ENCODE assay signal across 9 mouse cellular contexts in genomic region chr4:45491685-45492601, GRCm38 (mm10). TPM values are rescaled to one million over a fixed set of nuclear protein-coding genes. Genes with fewer than 3 reads are reported as not detected.
DNase-seq lines count a peak whose midpoint lies in the region; ATAC-seq and TF ChIP-seq lines count a peak whose summit lies in the region.
"Had no signal": no experiment of that assay in that cellular context is flagged by ENCODE, and none has a peak within 500 bp of the region (broad histone marks: within the 10 kb centered on the region; RNA-seq: fewer than 3 reads in every experiment).

No protein-coding gene starts in this region.

- H3K4me2 ChIP-seq in forebrain, embryonic 12.5 days = no peak overlapping the region
- H3K4me2 ChIP-seq in kidney, embryonic 15.5 days = peak overlapping the region; percentile 20
- H3K4me2 ChIP-seq in embryonic facial prominence, embryonic 11.5 days (ENCODE audit: low read depth, low read length) = no peak overlapping the region
- peak overlapping the region; percentile 48 for H3K4me2 ChIP-seq in liver, embryonic 14.5 days (ENCODE audit: low read depth)
- H3K4me2 ChIP-seq: midbrain, embryonic 13.5 days had no signal

- no peak for TF ChIP-seq CTCF in liver, embryonic 14.5 days (IDR thresholded peaks at IDR 0.05; ENCODE audit: low read depth)

- peaks cover 97% of the 10 kb centered on the region for H3K4me1 ChIP-seq in forebrain, embryonic 10.5 days
- peaks cover 79% of the 10 kb centered on the region for H3K4me1 ChIP-seq in forebrain, embryonic 12.5 days
- peaks cover 96% of the 10 kb centered on the region for H3K4me1 ChIP-seq in kidney, embryonic 15.5 days
- H3K4me1 ChIP-seq in embryonic facial prominence, embryonic 11.5 days (ENCODE audit: control insufficient read depth, insufficient read depth, low read length) = peaks cover 48% of the 10 kb centered on the region
- H3K4me1 ChIP-seq in liver, embryonic 14.5 days (replicated peaks; ENCODE audit: control insufficient read depth in 2 of 2, insufficient read depth in 2 of 2, low read length in 1 of 2) = peaks cover 47 to 85% of the 10 kb centered on the region in 2 experiments

- TF ChIP-seq EP300 in liver, embryonic 14.5 days (IDR thresholded peaks at IDR 0.05; ENCODE audit: low read depth) = no peak

- peaks cover 13% of the 10 kb centered on the region for H3K36me3 ChIP-seq in forebrain, embryonic 10.5 days (replicated peaks)
- 0 out of 2 replicates have a peak, but pooled peaks cover 6% of the 10 kb centered on the region for H3K36me3 ChIP-seq in forebrain, embryonic 12.5 days (replicated peaks)
- 0 out of 2 replicates have a peak, but pooled peaks cover 5% of the 10 kb centered on the region for H3K36me3 ChIP-seq in kidney, embryonic 15.5 days
- no peaks in the 10 kb centered on the region for H3K36me3 ChIP-seq in embryonic facial prominence, embryonic 11.5 days (replicated peaks; ENCODE audit: control insufficient read depth, insufficient read depth, low read depth, low read length)
- H3K36me3 ChIP-seq in liver, embryonic 14.5 days (replicated peaks; ENCODE audit: control insufficient read depth, insufficient read depth, low read depth) = no peaks in the 10 kb centered on the region; the same call in 1 of the 2 replicates

- peak overlapping the region; percentile 8; the same call in 1 of the 2 replicates for H3K4me3 ChIP-seq in forebrain, embryonic 10.5 days
- no peak overlapping the region for H3K4me3 ChIP-seq in forebrain, embryonic 12.5 days (replicated peaks)
- H3K4me3 ChIP-seq in kidney, embryonic 15.5 days (replicated peaks) = no peak overlapping the region
- H3K4me3 ChIP-seq in embryonic facial prominence, embryonic 11.5 days (ENCODE audit: low read depth, low read length) = no peak overlapping the region
- H3K4me3 ChIP-seq in liver, embryonic 14.5 days (ENCODE audit: insufficient read depth in 1 of 2, low read depth in 2 of 2, low read length in 2 of 2) = no peak overlapping the region
- H3K4me3 ChIP-seq: midbrain, embryonic 13.5 days had no signal

- no peak overlapping the region for H3K9ac ChIP-seq in forebrain, embryonic 12.5 days
- no peak overlapping the region for H3K9ac ChIP-seq in kidney, embryonic 15.5 days
- no peak overlapping the region; the same call in 1 of the 2 replicates for H3K9ac ChIP-seq in embryonic facial prominence, embryonic 11.5 days (replicated peaks; ENCODE audit: low read length)
- no peak overlapping the region; the same call in 1 of the 2 replicates for H3K9ac ChIP-seq in liver, embryonic 14.5 days (replicated peaks)
- H3K9ac ChIP-seq: midbrain, embryonic 13.5 days had no signal

- H3K27ac ChIP-seq in forebrain, embryonic 10.5 days = peak overlapping the region; percentile 67
- H3K27ac ChIP-seq in forebrain, embryonic 12.5 days = no peak overlapping the region; the same call in 1 of the 2 replicates
- H3K27ac ChIP-seq in kidney, embryonic 15.5 days = peak overlapping the region; percentile 93
- H3K27ac ChIP-seq in embryonic facial prominence, embryonic 11.5 days (replicated peaks; ENCODE audit: low read depth, low read length) = peak overlapping the region; percentile 39; the same call in 1 of the 2 replicates
- peak overlapping the region; percentile 36 for H3K27ac ChIP-seq in liver, embryonic 14.5 days
- H3K27ac ChIP-seq: midbrain, embryonic 13.5 days had no signal

- intact Hi-C loops in left cerebral cortex, postnatal 14 days (cut with DNase I) = no loop called here

- DNase-seq in forebrain, embryonic 10.5 days (ENCODE audit: extremely low spot score, low spot score) = no peak
- no peak for DNase-seq in kidney, postnatal 36 days
- DNase-seq in embryonic facial prominence, embryonic 11.5 days (ENCODE audit: low spot score) = peak; percentile 15
- DNase-seq in liver, embryonic 14.5 days (ENCODE audit: low read depth in 3 of 3, low spot score in 3 of 3) = no peak
- no peak for DNase-seq in right cerebral cortex, postnatal 10 days (ENCODE audit: low spot score in 2 of 2)
- no peak for DNase-seq in left cerebral cortex, postnatal 14 days (ENCODE audit: low spot score in 2 of 2)

- ATAC-seq in forebrain, embryonic 12.5 days (ENCODE audit: low FRiP score) = no peak
- ATAC-seq in kidney, embryonic 15.5 days (replicated peaks; ENCODE audit: low FRiP score) = no peak
- ATAC-seq in embryonic facial prominence, embryonic 11.5 days (replicated peaks; ENCODE audit: insufficient number of reproducible peaks, low FRiP score, low TSS enrichment, low read depth) = no peak
- ATAC-seq in liver, embryonic 14.5 days (ENCODE audit: insufficient read depth) = no peak
- ATAC-seq: midbrain, embryonic 13.5 days had no signal

- H3K27me3 ChIP-seq in forebrain, embryonic 10.5 days (ENCODE audit: poor library complexity, severe bottlenecking) = peaks cover 43% of the 10 kb centered on the region
- H3K27me3 ChIP-seq in forebrain, embryonic 12.5 days = peaks cover 20% of the 10 kb centered on the region; the same call in 1 of the 2 replicates
- H3K27me3 ChIP-seq in kidney, embryonic 15.5 days = no peaks in the 10 kb centered on the region
- no peaks in the 10 kb centered on the region for H3K27me3 ChIP-seq in embryonic facial prominence, embryonic 11.5 days (ENCODE audit: control insufficient read depth, insufficient read depth, low read length)
- no peaks in the 10 kb centered on the region for H3K27me3 ChIP-seq in liver, embryonic 14.5 days (ENCODE audit: control insufficient read depth, insufficient read depth, low read length)

- WGBS in forebrain, embryonic 10.5 days = 49% methylated on average over 16 of the region's 16 CpGs
- 64% methylated on average over 16 of the region's 16 CpGs for WGBS in forebrain, embryonic 12.5 days
- WGBS in kidney, embryonic 15.5 days = 44% methylated on average over 16 of the region's 16 CpGs
- WGBS in embryonic facial prominence, embryonic 11.5 days = 36% methylated on average over 16 of the region's 16 CpGs
- WGBS in liver, embryonic 14.5 days (ENCODE audit: insufficient replicate concordance) = 37% methylated on average over 16 of the region's 16 CpGs

- no peaks in the 10 kb centered on the region for H3K9me3 ChIP-seq in forebrain, embryonic 10.5 days
- H3K9me3 ChIP-seq in forebrain, embryonic 12.5 days = no peaks in the 10 kb centered on the region
- H3K9me3 ChIP-seq in kidney, embryonic 15.5 days (replicated peaks) = no peaks in the 10 kb centered on the region
- no peaks in the 10 kb centered on the region for H3K9me3 ChIP-seq in embryonic facial prominence, embryonic 11.5 days (replicated peaks; ENCODE audit: control insufficient read depth, low read length)
- no peaks in the 10 kb centered on the region for H3K9me3 ChIP-seq in liver, embryonic 14.5 days (ENCODE audit: control insufficient read depth, low read length)
- H3K9me3 ChIP-seq: midbrain, embryonic 13.5 days had no signal

RNA-seq across cellular contexts. Expression of gene Shb, which starts 40.3 kb away (rescaled TPM):
- polyA plus RNA-seq in forebrain, embryonic 10.5 days (2016; fragmentation: Nextera tagmentation; extraction: Ambion mirVana) = 2.8 and 3.0 TPM in 2 replicates
- polyA plus RNA-seq in forebrain, embryonic 12.5 days (2016; fragmentation: Nextera tagmentation; extraction: Ambion mirVana) = 10.4 and 13.6 TPM in 2 replicates
- polyA plus RNA-seq in kidney, embryonic 15.5 days (2015; fragmentation: Nextera tagmentation; extraction: Ambion mirVana) = 3.8 and 4.9 TPM in 2 replicates
- 5.8 and 7.5 TPM in 2 replicates for polyA plus RNA-seq in embryonic facial prominence, embryonic 11.5 days (2014; fragmentation: Nextera tagmentation; extraction: Ambion mirVana)
- polyA plus RNA-seq in liver, embryonic 14.5 days (2012; rRNA removed) = 6.7 and 8.8 TPM in 2 replicates
- 5.0 and 6.6 TPM in 2 replicates for polyA plus RNA-seq in liver, embryonic 14.5 days (2014; fragmentation: Nextera tagmentation; extraction: Ambion mirVana)
- total RNA-seq in left cerebral cortex, postnatal 14 days (2021) = 10 to 100 TPM; 12.1 to 15.0 TPM

Comparison
In these comparisons a context has a peak if more than half of its experiments do, and no peak if none do; other contexts are left out.
1. H3K4me2 ChIP-seq: peak in kidney, embryonic 15.5 days (single experiment) and liver, embryonic 14.5 days (single experiment); none in forebrain, embryonic 12.5 days (single experiment) and embryonic facial prominence, embryonic 11.5 days (single experiment).